Mouse (Mus musculus): Measurements from ENCODE around the gene Fignl2. TPM values are rescaled to one million over a fixed set of nuclear protein-coding genes. Genes with fewer than 3 reads are reported as not detected.

Gene Fignl2
- polyA plus RNA-seq, 1 experiment from 2014 or later: 0.41 TPM

DNA sequence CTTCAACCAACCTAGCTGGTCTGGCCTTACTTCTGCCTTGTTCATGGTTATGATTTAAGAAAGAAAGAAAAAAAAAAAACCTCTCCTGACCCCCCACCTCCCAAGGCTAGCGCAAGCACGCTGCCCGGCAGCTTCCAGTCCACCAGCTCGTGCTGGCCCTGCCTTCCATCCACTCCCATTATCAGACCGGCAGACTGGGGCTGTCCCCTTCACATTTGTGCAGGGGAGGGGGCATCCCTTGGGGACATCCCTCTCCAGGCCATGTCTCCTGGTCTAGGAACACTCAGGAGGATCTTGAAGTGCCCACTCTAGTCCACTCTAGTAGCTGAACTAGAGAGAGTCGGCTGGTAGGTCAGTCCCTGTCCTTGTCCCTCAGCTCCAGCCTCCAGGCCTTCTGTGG is 33.8 kb downstream of the Fignl2 start:
- Histone ChIP-seq H3K27me3 (ENCODE audit: control insufficient read depth, insufficient read depth, low read length) (peaks cover 44% of the 10 kb centered on the region), H3K9ac (replicated peaks; ENCODE audit: low read depth, low read length) (no peak overlapping the region), H3K36me3 (ENCODE audit: control insufficient read depth, insufficient read depth, low read length) (no peaks in the 10 kb centered on the region), H3K27ac (ENCODE audit: low read length) (no peak overlapping the region), H3K4me3 (ENCODE audit: low read depth, low read length) (no peak overlapping the region), H3K9me3 (ENCODE audit: control insufficient read depth, low read depth, low read length) (no peaks in the 10 kb centered on the region), H3K4me2 (replicated peaks; ENCODE audit: low read depth, low read length) (no peak overlapping the region), H3K4me1 (ENCODE audit: control insufficient read depth, insufficient read depth, low read length) (peaks cover 9% of the 10 kb centered on the region; the same call in 1 of the 2 replicates)
- WGBS: 45% methylated on average over 6 of the region's 6 CpGs
- no peak for ATAC-seq (ENCODE audit: insufficient number of reproducible peaks, insufficient read depth, low FRiP score, low read depth)

DNA sequence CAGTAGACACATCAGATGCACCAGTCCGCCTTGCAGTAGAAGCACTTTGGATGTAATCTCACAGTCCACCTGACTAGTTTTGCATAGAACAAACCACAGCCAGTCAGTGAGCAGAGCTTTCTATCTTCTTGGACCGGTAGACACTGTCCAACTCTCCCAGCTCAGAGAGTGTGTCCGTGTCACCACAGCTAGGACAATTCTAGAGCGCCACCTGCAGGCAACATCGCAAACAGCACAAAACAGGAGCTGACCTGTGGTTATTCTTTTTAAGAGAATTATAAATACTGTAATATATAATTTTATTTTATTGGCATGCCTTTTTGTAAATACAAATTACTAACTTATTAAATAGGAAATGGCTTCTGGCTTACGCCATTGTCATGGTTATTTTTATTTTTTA is 35.8 kb downstream of the Fignl2 start:
- peaks cover 9% of the 10 kb centered on the region; the same call in 1 of the 2 replicates for H3K4me1 ChIP-seq (ENCODE audit: control insufficient read depth, insufficient read depth, low read length)
- no peak overlapping the region for H3K4me2 ChIP-seq (replicated peaks; ENCODE audit: low read depth, low read length)
- WGBS: 26% methylated on average over 6 of the region's 6 CpGs
- H3K9me3 ChIP-seq (ENCODE audit: control insufficient read depth, low read depth, low read length): no peaks in the 10 kb centered on the region
- H3K36me3 ChIP-seq (ENCODE audit: control insufficient read depth, insufficient read depth, low read length): no peaks in the 10 kb centered on the region
- no peak overlapping the region for H3K9ac ChIP-seq (replicated peaks; ENCODE audit: low read depth, low read length)
- peaks cover 34% of the 10 kb centered on the region for H3K27me3 ChIP-seq (ENCODE audit: control insufficient read depth, insufficient read depth, low read length)
- H3K4me3 ChIP-seq (ENCODE audit: low read depth, low read length): no peak overlapping the region
- no peak overlapping the region for H3K27ac ChIP-seq (ENCODE audit: low read length)
- ATAC-seq (ENCODE audit: insufficient number of reproducible peaks, insufficient read depth, low FRiP score, low read depth): no peak

DNA sequence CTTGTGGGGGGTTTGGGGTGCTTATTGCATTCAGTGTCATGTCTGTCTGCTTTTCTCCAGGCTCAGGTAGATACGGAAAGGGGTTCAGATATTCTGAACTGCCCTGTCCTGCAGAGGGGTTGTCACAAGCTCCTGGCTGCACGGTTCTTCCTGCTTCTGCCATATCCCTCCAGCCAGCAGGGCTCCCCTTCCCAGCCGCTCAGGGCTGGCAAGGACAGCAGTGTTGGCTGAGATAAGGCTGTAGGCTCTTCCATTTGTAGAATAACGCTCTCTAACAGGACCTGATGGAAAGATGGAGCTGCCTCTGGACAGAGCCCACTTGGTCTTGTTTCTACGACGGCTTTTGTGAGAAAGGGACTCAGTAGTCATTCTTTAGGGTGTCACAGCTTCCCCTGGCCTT is 36.4 kb downstream of the Fignl2 start:
- ATAC-seq (ENCODE audit: insufficient number of reproducible peaks, insufficient read depth, low FRiP score, low read depth): no peak
- H3K9ac ChIP-seq (replicated peaks; ENCODE audit: low read depth, low read length): no peak overlapping the region
- H3K4me2 ChIP-seq (replicated peaks; ENCODE audit: low read depth, low read length): no peak overlapping the region
- no peaks in the 10 kb centered on the region for H3K36me3 ChIP-seq (ENCODE audit: control insufficient read depth, insufficient read depth, low read length)
- WGBS: 67% methylated on average over 6 of the region's 6 CpGs
- no peak overlapping the region for H3K4me3 ChIP-seq (ENCODE audit: low read depth, low read length)
- no peak overlapping the region for H3K27ac ChIP-seq (ENCODE audit: low read length)
- no peaks in the 10 kb centered on the region for H3K9me3 ChIP-seq (ENCODE audit: control insufficient read depth, low read depth, low read length)
- peaks cover 9% of the 10 kb centered on the region; the same call in 1 of the 2 replicates for H3K4me1 ChIP-seq (ENCODE audit: control insufficient read depth, insufficient read depth, low read length)
- peaks cover 28% of the 10 kb centered on the region for H3K27me3 ChIP-seq (ENCODE audit: control insufficient read depth, insufficient read depth, low read length)

DNA sequence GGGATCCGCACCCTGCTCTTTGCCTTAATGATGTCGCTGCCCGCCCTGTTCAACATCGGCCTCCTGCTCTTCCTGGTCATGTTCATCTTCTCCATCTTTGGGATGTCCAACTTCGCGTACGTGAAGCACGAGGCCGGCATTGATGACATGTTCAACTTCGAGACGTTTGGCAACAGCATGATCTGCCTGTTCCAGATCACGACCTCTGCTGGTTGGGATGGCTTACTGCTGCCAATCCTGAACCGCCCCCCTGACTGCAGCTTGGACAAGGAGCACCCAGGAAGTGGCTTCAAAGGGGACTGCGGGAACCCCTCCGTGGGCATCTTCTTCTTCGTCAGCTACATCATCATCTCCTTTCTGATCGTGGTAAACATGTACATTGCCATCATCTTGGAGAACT is 38.7 kb downstream of the Fignl2 start:
- 54% methylated on average over 17 of the region's 17 CpGs for WGBS
- Histone ChIP-seq H3K4me2 (replicated peaks; ENCODE audit: low read depth, low read length) (no peak overlapping the region), H3K27me3 (ENCODE audit: control insufficient read depth, insufficient read depth, low read length) (peaks cover 13% of the 10 kb centered on the region), H3K9ac (replicated peaks; ENCODE audit: low read depth, low read length) (no peak overlapping the region), H3K36me3 (ENCODE audit: control insufficient read depth, insufficient read depth, low read length) (no peaks in the 10 kb centered on the region), H3K27ac (ENCODE audit: low read length) (no peak overlapping the region), H3K4me3 (ENCODE audit: low read depth, low read length) (no peak overlapping the region), H3K9me3 (ENCODE audit: control insufficient read depth, low read depth, low read length) (no peaks in the 10 kb centered on the region), H3K4me1 (ENCODE audit: control insufficient read depth, insufficient read depth, low read length) (no peaks in the 10 kb centered on the region)
- no peak for ATAC-seq (ENCODE audit: insufficient number of reproducible peaks, insufficient read depth, low FRiP score, low read depth)

DNA sequence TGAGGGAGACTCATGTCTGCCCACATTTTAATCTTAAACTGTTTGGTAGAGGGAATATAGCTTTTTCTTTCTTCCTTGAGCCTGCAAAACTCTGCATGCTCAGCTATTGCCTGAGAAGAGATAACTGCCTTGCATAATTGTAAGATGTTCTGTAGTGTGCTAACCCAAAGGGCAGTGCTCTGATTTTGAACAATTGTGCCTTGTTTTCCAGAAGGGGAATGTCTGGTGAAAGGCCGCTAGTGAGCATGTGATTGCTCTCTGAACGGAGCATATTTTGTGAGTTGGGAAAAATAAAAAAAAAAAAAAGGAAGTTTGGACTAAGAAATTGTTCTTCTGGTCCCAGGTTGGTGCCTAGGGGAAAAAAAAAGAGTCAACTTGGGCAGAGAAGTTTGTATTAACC is 49.4 kb downstream of the Fignl2 start:
- H3K4me3 ChIP-seq (ENCODE audit: low read depth, low read length): no peak overlapping the region
- H3K27ac ChIP-seq (ENCODE audit: low read length): no peak overlapping the region
- H3K9ac ChIP-seq (replicated peaks; ENCODE audit: low read depth, low read length): no peak overlapping the region
- no peaks in the 10 kb centered on the region for H3K9me3 ChIP-seq (ENCODE audit: control insufficient read depth, low read depth, low read length)
- H3K27me3 ChIP-seq (ENCODE audit: control insufficient read depth, insufficient read depth, low read length): no peaks in the 10 kb centered on the region
- ATAC-seq (ENCODE audit: insufficient number of reproducible peaks, insufficient read depth, low FRiP score, low read depth): no peak
- no peaks in the 10 kb centered on the region for H3K36me3 ChIP-seq (ENCODE audit: control insufficient read depth, insufficient read depth, low read length)
- no peaks in the 10 kb centered on the region for H3K4me1 ChIP-seq (ENCODE audit: control insufficient read depth, insufficient read depth, low read length)
- WGBS: 79% methylated on average over 2 of the region's 2 CpGs
- H3K4me2 ChIP-seq (replicated peaks; ENCODE audit: low read depth, low read length): no peak overlapping the region

DNA sequence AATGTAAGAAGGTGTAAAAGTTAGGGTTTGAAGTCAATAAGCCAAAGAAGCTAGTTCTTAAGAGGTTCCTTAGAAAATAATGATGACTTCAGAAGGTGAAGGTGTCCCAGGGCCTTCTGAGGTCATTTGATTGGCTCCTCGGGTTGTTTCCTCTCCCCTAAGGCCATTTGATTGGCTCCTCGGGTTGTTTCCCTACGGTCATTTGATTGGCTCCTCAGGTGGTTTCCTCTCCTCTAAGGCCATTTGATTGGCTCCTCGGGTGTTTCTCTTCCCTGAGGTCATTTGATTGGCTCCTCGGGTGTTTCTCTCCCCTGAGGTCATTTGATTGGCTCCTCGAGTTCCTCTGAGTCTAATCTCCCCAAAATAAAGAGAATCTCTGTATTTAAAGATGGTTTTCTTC is 67.0 kb downstream of the Fignl2 start:
- H3K36me3 ChIP-seq (ENCODE audit: control insufficient read depth, insufficient read depth, low read length): no peaks in the 10 kb centered on the region; the same call in 1 of the 2 replicates
- H3K4me2 ChIP-seq (replicated peaks; ENCODE audit: low read depth, low read length): no peak overlapping the region
- WGBS: 86% methylated on average over 6 of the region's 6 CpGs
- no peak for ATAC-seq (ENCODE audit: insufficient number of reproducible peaks, insufficient read depth, low FRiP score, low read depth)
- H3K27ac ChIP-seq (ENCODE audit: low read length): no peak overlapping the region
- H3K4me3 ChIP-seq (ENCODE audit: low read depth, low read length): no peak overlapping the region
- no peaks in the 10 kb centered on the region for H3K9me3 ChIP-seq (ENCODE audit: control insufficient read depth, low read depth, low read length)
- no peaks in the 10 kb centered on the region for H3K27me3 ChIP-seq (ENCODE audit: control insufficient read depth, insufficient read depth, low read length)
- H3K4me1 ChIP-seq (ENCODE audit: control insufficient read depth, insufficient read depth, low read length): peaks cover 3% of the 10 kb centered on the region; the same call in 1 of the 2 replicates
- no peak overlapping the region for H3K9ac ChIP-seq (replicated peaks; ENCODE audit: low read depth, low read length)

DNA sequence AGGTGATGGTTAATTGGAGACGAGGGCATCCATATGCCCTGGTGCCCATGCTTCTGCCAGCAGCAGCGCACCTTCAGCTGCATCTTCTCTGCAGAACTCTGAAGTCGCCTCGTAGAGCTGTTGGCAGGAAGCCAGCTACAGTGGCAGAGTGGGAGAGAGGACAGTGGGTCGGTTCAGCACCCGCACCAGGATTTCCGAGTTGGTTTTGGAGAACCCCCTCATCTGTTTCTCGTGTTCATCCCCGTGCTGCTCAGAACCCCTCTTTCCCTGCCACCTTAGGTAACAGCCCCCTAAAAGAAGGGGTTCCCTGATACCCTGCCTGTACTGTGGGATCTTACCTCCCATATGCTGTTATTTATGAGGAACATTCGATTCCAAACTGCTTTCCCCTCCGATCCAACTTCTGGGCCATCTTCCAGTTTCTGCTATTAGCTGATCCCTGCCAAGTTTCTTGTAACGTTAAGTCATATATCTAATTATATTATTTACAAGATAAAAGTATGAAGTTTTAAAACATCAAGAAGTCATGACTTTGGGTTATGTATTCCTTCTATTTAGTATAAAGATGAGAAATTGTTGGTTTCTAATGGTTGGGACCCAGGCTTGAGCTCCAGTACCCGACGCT is 69.9 kb downstream of the Fignl2 start:
- no peaks in the 10 kb centered on the region for H3K9me3 ChIP-seq (ENCODE audit: control insufficient read depth, low read depth, low read length)
- no peaks in the 10 kb centered on the region for H3K27me3 ChIP-seq (ENCODE audit: control insufficient read depth, insufficient read depth, low read length)
- peaks cover 3% of the 10 kb centered on the region; the same call in 1 of the 2 replicates for H3K4me1 ChIP-seq (ENCODE audit: control insufficient read depth, insufficient read depth, low read length)
- no peak for ATAC-seq (ENCODE audit: insufficient number of reproducible peaks, insufficient read depth, low FRiP score, low read depth)
- WGBS: 67% methylated on average over 14 of the region's 14 CpGs
- H3K4me3 ChIP-seq (ENCODE audit: low read depth, low read length): no peak overlapping the region
- H3K36me3 ChIP-seq (ENCODE audit: control insufficient read depth, insufficient read depth, low read length): no peaks in the 10 kb centered on the region
- H3K27ac ChIP-seq (ENCODE audit: low read length): no peak overlapping the region
- no peak overlapping the region for H3K9ac ChIP-seq (replicated peaks; ENCODE audit: low read depth, low read length)
- no peak overlapping the region for H3K4me2 ChIP-seq (replicated peaks; ENCODE audit: low read depth, low read length)

DNA sequence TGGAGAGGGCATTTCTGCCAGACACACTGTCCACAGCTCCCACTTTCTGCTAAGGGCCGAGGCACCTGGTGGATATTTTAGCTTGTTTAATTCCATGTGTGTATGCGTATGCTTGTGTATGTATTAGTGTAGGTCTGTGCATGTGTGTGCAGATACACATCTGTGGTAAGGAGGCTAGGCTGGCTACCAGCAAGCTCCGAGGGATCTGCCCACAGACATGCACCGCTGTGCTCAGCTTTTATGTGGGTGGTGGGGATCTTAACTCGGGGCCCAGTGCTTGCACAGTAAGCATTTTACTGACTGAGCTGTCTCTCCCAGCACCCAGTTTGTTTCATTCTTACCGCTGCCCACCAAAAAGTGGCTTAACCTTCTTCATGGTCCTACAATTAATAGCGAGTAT is 71.1 kb downstream of the Fignl2 start:
- H3K27ac ChIP-seq (ENCODE audit: low read length): no peak overlapping the region
- ATAC-seq (ENCODE audit: insufficient number of reproducible peaks, insufficient read depth, low FRiP score, low read depth): no peak
- no peak overlapping the region for H3K4me3 ChIP-seq (ENCODE audit: low read depth, low read length)
- peaks cover 3% of the 10 kb centered on the region; the same call in 1 of the 2 replicates for H3K4me1 ChIP-seq (ENCODE audit: control insufficient read depth, insufficient read depth, low read length)
- no peak overlapping the region for H3K9ac ChIP-seq (replicated peaks; ENCODE audit: low read depth, low read length)
- WGBS: 62% methylated on average over 7 of the region's 7 CpGs
- no peaks in the 10 kb centered on the region for H3K9me3 ChIP-seq (ENCODE audit: control insufficient read depth, low read depth, low read length)
- H3K36me3 ChIP-seq (ENCODE audit: control insufficient read depth, insufficient read depth, low read length): no peaks in the 10 kb centered on the region
- peak overlapping the region; percentile 56 for H3K4me2 ChIP-seq (replicated peaks; ENCODE audit: low read depth, low read length)
- no peaks in the 10 kb centered on the region for H3K27me3 ChIP-seq (ENCODE audit: control insufficient read depth, insufficient read depth, low read length)
